Mouse (Mus musculus) olfactory bulb, adult 2 months (tissue): ENCODE data around the gene Ube2f. TPM values are rescaled to one million over a fixed set of nuclear protein-coding genes. Genes with fewer than 3 reads are reported as not detected.

Source experiments
- H3K27ac ChIP-seq: fragments of 200-500 bp; 2 replicates; pipeline ENCODE4 v1.5.1; 2012; ENCODE audit warnings: low read depth, low read length; ENCODE audit not compliant: insufficient read depth
- H3K4me1 ChIP-seq: fragments of 200-500 bp; 2 replicates; pipeline ENCODE4 v1.6.1; 2012; ENCODE audit warnings: low read length; ENCODE audit not compliant: control insufficient read depth, insufficient read depth
- H3K4me3 ChIP-seq: fragments of 200-500 bp; 2 replicates; pipeline ENCODE4 v1.5.1; 2012; ENCODE audit warnings: mild to moderate bottlenecking, low read depth, low read length, moderate library complexity; ENCODE audit not compliant: insufficient read depth
- CTCF ChIP-seq: fragments of 200-500 bp; IDR thresholded peaks from 2 replicates; pipeline ENCODE4 v1.5.1; 2012; ENCODE audit warnings: low read depth, mild to moderate bottlenecking, low read length, moderate library complexity; ENCODE audit not compliant: insufficient read depth
- POLR2A ChIP-seq: fragments of 200-500 bp; IDR thresholded peaks from 2 replicates; pipeline ENCODE4 v1.6.1; 2012; ENCODE audit warnings: mild to moderate bottlenecking, low read depth, low read length, moderate library complexity; ENCODE audit not compliant: insufficient read depth
- WGBS: fragments of 180-500 bp; shearing (Covaris S2); methylation state at CpG from one replicate; pipeline ENCODE4 v1.1.7; 2018; 5-methylcytosine and 5-hydroxymethylcytosine counted together
- polyA plus RNA-seq: library from polyadenylated mRNA; stranded (reverse); fragments of >200 nt; gene quantifications from 2 replicates; pipeline ENCODE4 v1.2.4, GENCODE M21; 2012; ENCODE audit warnings: low replicate concordance; ENCODE audit not compliant: missing spikeins, insufficient read depth, insufficient read length

The Ube2f gene
- polyA plus RNA-seq, 1 experiment: not detected

GRCm38 (mm10) chr1:91248970-91249369 is 1.1 kb upstream of the Ube2f start:
- peaks cover 6% of the 10 kb centered on the region for H3K4me1 ChIP-seq
- H3K4me3 ChIP-seq: no peak overlapping the region
- 43% methylated on average over 4 of the region's 4 CpGs for WGBS
- H3K27ac ChIP-seq: no peak overlapping the region
- TF ChIP-seq POLR2A: no peak
- no peak for TF ChIP-seq CTCF

GRCm38 (mm10) chr1:91250415-91251147 is 477 bp downstream of the Ube2f start:
- WGBS: under 1% methylated on average over 66 of the region's 70 CpGs
- H3K27ac ChIP-seq: peak overlapping the region; percentile 52; the same call in 1 of the 2 replicates
- TF ChIP-seq CTCF (no peak), POLR2A (no peak)
- H3K4me1 ChIP-seq: peaks cover 6% of the 10 kb centered on the region
- peak overlapping the region; percentile 99 for H3K4me3 ChIP-seq

DNA sequence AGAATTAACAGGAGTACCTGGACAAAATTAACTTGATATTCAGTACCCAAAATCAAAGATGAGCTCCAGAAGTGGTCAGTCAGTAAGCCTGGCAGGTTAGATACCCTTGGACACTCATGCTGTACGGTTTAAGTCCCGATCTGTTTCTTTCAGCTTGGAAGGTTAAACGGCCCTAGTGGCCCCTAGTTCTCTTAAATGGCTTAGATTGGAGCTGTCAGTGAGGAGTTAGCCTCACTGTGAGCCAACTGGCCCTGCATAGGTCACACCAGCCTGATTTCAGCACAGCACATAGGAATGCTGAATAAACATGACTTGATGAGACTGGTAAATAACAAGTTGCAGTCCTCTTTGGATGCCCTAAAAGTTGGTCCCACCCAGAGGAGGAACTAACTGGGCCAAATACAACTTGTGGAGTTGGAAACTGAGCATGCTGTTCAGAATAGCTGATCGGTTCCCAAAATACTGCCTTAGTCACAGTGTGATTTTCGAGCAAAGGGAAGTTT is 1.1 kb downstream of the Ube2f start:
- 26% methylated on average over 5 of the region's 5 CpGs for WGBS
- Histone ChIP-seq H3K27ac (no peak overlapping the region), H3K4me3 (peak overlapping the region; percentile 99), H3K4me1 (peaks cover 6% of the 10 kb centered on the region)
- no peak for TF ChIP-seq POLR2A
- TF ChIP-seq CTCF: no peak

DNA sequence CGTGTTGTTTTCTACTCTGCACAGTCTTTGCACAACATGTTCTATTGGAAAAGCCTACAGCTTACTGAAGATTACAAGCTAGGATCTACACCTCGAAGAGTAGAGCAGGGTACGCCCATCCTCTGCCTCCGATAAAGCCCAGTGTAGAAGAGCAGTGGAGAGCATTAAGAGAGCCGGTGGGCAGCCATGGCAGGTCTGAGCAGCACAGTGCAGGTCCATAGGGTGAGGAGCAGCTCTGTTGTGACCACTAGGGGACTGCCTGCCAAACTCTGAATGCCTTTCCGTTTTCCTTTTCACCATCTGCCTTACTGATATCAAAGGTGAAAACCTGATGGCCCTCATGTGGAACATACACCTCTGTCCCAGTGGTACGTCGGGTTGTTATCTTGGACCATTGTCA is 1.8 kb downstream of the Ube2f start:
- no peak overlapping the region for H3K4me3 ChIP-seq
- 59% methylated on average over 8 of the region's 8 CpGs for WGBS
- TF ChIP-seq POLR2A (no peak), CTCF (no peak)

GRCm38 (mm10) chr1:91257918-91258317 is 7.8 kb downstream of the Ube2f start:
- H3K4me1 ChIP-seq: peaks cover 3% of the 10 kb centered on the region; the same call in 1 of the 2 replicates
- TF ChIP-seq POLR2A: no peak
- no peak for TF ChIP-seq CTCF
- H3K27ac ChIP-seq: no peak overlapping the region
- no peak overlapping the region for H3K4me3 ChIP-seq

More for the DNA sequence above, 1.8 kb downstream of the Ube2f start:
- Histone ChIP-seq H3K4me1 (peaks cover 6% of the 10 kb centered on the region), H3K27ac (no peak overlapping the region)

- Histone ChIP-seq H3K4me3 (no peak overlapping the region), H3K27ac (no peak overlapping the region), H3K4me1 (peaks cover 5% of the 10 kb centered on the region; the same call in 1 of the 2 replicates)
- TF ChIP-seq POLR2A (no peak), CTCF (no peak)
- 73% methylated on average over 5 of the region's 5 CpGs for WGBS
Observed at GRCm38 (mm10) chr1:91259794-91260193, 9.7 kb downstream of the Ube2f start.

- WGBS: 77% methylated on average over 7 of the region's 7 CpGs
- Histone ChIP-seq H3K4me1 (peaks cover 5% of the 10 kb centered on the region; the same call in 1 of the 2 replicates), H3K4me3 (no peak overlapping the region), H3K27ac (no peak overlapping the region)
- TF ChIP-seq POLR2A (no peak), CTCF (no peak)
Observed at GRCm38 (mm10) chr1:91262508-91262907, 12.4 kb downstream of the Ube2f start.

GRCm38 (mm10) chr1:91272260-91272659 is 22.2 kb downstream of the Ube2f start:
- Histone ChIP-seq H3K27ac (no peak overlapping the region), H3K4me3 (no peak overlapping the region), H3K4me1 (peaks cover 6% of the 10 kb centered on the region; the same call in 1 of the 2 replicates)
- TF ChIP-seq CTCF: no peak
- no peak for TF ChIP-seq POLR2A
- WGBS: 78% methylated on average over 2 of the region's 2 CpGs

DNA sequence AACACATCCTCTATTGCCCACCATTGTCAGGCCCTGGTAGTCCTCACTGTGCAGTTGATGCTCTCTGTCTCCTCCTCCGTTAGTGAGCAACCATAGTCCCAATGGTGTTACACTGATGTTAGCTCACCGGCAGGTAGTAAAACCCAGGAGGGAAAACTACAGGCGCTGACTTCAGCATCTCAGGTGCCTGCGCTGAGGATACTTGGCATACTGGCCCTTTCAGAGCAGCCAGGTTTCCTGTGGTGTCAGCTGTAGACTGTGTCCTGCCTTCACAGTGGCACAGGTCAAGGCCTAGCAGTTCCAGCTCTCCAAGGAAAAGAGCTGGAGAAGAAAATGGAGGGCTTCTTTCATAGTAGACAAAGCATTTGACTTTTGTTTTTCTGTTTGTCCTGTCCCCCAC is 26.5 kb downstream of the Ube2f start:
- no peak overlapping the region for H3K4me3 ChIP-seq
- peaks cover 6% of the 10 kb centered on the region; the same call in 1 of the 2 replicates for H3K4me1 ChIP-seq
- H3K27ac ChIP-seq: no peak overlapping the region
- no peak for TF ChIP-seq CTCF
- no peak for TF ChIP-seq POLR2A
- WGBS: 93% methylated on average over 4 of the region's 4 CpGs

DNA sequence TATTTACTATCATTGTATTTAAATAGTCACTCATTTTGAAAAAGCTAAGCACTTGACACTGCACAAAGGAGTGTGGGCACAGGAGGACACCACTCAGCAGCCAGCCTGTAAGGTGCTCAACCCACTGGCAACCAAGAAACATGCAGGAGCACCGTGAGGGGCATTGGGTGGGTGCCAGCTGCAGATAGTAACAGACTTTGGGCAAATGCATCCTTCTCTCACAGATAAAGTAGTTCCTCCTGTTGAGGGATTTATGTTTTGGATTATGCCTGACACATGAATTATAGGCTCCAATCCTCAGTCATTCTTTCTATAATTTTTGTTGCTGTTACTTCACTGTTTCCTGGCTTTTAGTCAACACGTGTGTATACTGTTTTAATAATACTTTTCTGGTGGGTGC is 27.4 kb downstream of the Ube2f start:
- H3K4me1 ChIP-seq: no peaks in the 10 kb centered on the region
- no peak overlapping the region for H3K27ac ChIP-seq
- no peak for TF ChIP-seq POLR2A
- TF ChIP-seq CTCF: no peak
- WGBS: 80% methylated on average over 2 of the region's 2 CpGs
- H3K4me3 ChIP-seq: no peak overlapping the region
